Comparison of ENCODE assay signal across 11 mouse cellular contexts in the genomic region with DNA sequence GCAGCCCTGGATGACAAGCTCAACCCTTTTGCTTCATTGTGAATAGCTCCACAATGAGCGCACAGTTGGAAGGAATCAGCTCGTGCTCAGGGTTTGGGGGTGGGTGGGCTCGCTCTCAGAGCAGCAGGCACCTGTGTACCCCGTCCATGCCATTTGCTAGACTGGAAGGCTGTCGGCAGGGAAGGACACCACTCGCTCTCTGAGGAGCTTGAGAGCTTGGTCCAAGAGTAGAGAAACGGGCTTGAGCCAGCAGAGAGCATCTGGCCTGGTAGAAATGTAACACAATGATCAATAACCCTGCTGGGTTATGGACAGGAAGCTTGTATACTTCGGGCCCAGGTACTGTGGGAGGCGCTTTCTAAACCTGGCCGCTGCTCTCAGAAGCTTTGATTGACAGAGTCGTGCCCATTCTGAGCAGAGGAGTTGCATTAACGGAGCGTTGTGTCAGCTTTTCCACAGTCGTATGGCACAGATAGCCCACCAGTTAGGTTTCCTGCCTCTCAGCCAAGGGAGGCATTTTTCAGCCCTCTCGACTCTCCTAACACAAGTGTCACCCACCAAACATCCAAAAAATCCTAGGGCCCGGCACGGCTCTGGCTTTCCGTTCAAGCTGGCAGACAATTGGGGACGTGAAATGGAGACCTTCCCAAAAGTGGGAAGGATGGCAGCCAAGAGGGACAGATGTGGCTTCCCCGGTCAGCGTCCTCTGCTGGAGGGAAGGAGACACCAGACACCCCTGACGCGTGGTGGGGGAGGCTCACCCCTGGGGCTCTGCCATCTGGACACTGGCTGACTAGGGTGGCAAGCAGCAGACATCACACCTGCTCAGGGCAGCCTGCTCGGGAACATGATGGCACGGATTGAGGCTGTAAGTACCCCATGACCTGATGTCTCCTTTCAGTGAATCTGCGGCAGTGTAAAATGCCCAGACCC.
DNase-seq lines count a peak whose midpoint lies in the region; ATAC-seq lines count a peak whose summit lies in the region.
"Had no signal": no experiment of that assay in that cellular context is flagged by ENCODE, and none has a peak within 500 bp of the region (broad histone marks: within the 10 kb centered on the region; RNA-seq: fewer than 3 reads in every experiment).

No protein-coding gene starts in this region.

- 81% methylated on average over 26 of the region's 26 CpGs for WGBS in midbrain, embryonic 11.5 days
- WGBS in midbrain, embryonic 14.5 days, result 80% methylated on average over 26 of the region's 26 CpGs
- WGBS in embryonic facial prominence, embryonic 12.5 days, result 78% methylated on average over 26 of the region's 26 CpGs

- peak; percentile 54 for DNase-seq in midbrain, embryonic 11.5 days (ENCODE audit: low spot score, missing footprints)
- DNase-seq in midbrain, embryonic 14.5 days, result no peak
- DNase-seq in heart, adult 9 months (ENCODE audit: low spot score in 2 of 2), result peak; percentile 12 to 23
- DNase-seq in neural tube, embryonic 10.5 days (ENCODE audit: extremely low spot score, low spot score), result peak; percentile 12
- DNase-seq in right cerebral cortex, postnatal 36 days (ENCODE audit: low spot score in 2 of 2), result no peak
- DNase-seq in adrenal gland, postnatal 10 days, result no peak
- no peak for DNase-seq in urinary bladder, adult 18-20 months (ENCODE audit: low spot score in 2 of 2)
- DNase-seq: liver, embryonic 13.5 days; thymus, postnatal 14 days had no signal

- no peak overlapping the region for H3K4me2 ChIP-seq in midbrain, embryonic 11.5 days
- H3K4me2 ChIP-seq in midbrain, embryonic 14.5 days (ENCODE audit: low read length), result no peak overlapping the region
- H3K4me2 ChIP-seq in embryonic facial prominence, embryonic 12.5 days (replicated peaks), result no peak overlapping the region
- H3K4me2 ChIP-seq: heart, embryonic 13.5 days; liver, embryonic 13.5 days had no signal

- no peaks in the 10 kb centered on the region for H3K36me3 ChIP-seq in midbrain, embryonic 11.5 days (ENCODE audit: control insufficient read depth, insufficient read depth, low read length)
- no peaks in the 10 kb centered on the region for H3K36me3 ChIP-seq in midbrain, embryonic 14.5 days (ENCODE audit: control insufficient read depth, insufficient read depth, low read length)
- no peaks in the 10 kb centered on the region for H3K36me3 ChIP-seq in embryonic facial prominence, embryonic 12.5 days
- H3K36me3 ChIP-seq: heart, embryonic 13.5 days; liver, embryonic 13.5 days had no signal

- no peaks in the 10 kb centered on the region for H3K9me3 ChIP-seq in midbrain, embryonic 11.5 days (ENCODE audit: control insufficient read depth, low read length)
- no peaks in the 10 kb centered on the region for H3K9me3 ChIP-seq in midbrain, embryonic 14.5 days (ENCODE audit: control insufficient read depth, low read length)
- no peaks in the 10 kb centered on the region for H3K9me3 ChIP-seq in embryonic facial prominence, embryonic 12.5 days
- H3K9me3 ChIP-seq: heart, embryonic 13.5 days; liver, embryonic 13.5 days had no signal

- no peak overlapping the region for H3K9ac ChIP-seq in midbrain, embryonic 11.5 days (ENCODE audit: low read length)
- H3K9ac ChIP-seq in midbrain, embryonic 14.5 days (replicated peaks; ENCODE audit: low read length), result no peak overlapping the region
- no peak overlapping the region for H3K9ac ChIP-seq in embryonic facial prominence, embryonic 12.5 days
- H3K9ac ChIP-seq: heart, embryonic 13.5 days; liver, embryonic 13.5 days had no signal

- no peak overlapping the region for H3K27ac ChIP-seq in midbrain, embryonic 11.5 days (ENCODE audit: low read depth, low read length)
- no peak overlapping the region for H3K27ac ChIP-seq in midbrain, embryonic 14.5 days (replicated peaks; ENCODE audit: low read depth, low read length)
- no peak overlapping the region for H3K27ac ChIP-seq in embryonic facial prominence, embryonic 12.5 days
- H3K27ac ChIP-seq: heart, embryonic 13.5 days; liver, embryonic 13.5 days had no signal

- no peaks in the 10 kb centered on the region for H3K4me1 ChIP-seq in midbrain, embryonic 11.5 days (ENCODE audit: control insufficient read depth, insufficient read depth, low read length)
- no peaks in the 10 kb centered on the region for H3K4me1 ChIP-seq in midbrain, embryonic 14.5 days (ENCODE audit: control insufficient read depth, insufficient read depth, low read length)
- no peaks in the 10 kb centered on the region for H3K4me1 ChIP-seq in embryonic facial prominence, embryonic 12.5 days
- H3K4me1 ChIP-seq: liver, embryonic 13.5 days had no signal

- no peak overlapping the region for H3K4me3 ChIP-seq in midbrain, embryonic 11.5 days (ENCODE audit: low read depth, low read length)
- no peak overlapping the region for H3K4me3 ChIP-seq in midbrain, embryonic 14.5 days (replicated peaks; ENCODE audit: low read depth, low read length)
- no peak overlapping the region for H3K4me3 ChIP-seq in embryonic facial prominence, embryonic 12.5 days
- H3K4me3 ChIP-seq: heart, embryonic 13.5 days; liver, embryonic 13.5 days had no signal

- no peaks in the 10 kb centered on the region for H3K27me3 ChIP-seq in midbrain, embryonic 11.5 days (ENCODE audit: control insufficient read depth, insufficient read depth, low read length)
- H3K27me3 ChIP-seq in midbrain, embryonic 14.5 days (ENCODE audit: control insufficient read depth, insufficient read depth, low read length), result no peaks in the 10 kb centered on the region
- H3K27me3 ChIP-seq in embryonic facial prominence, embryonic 12.5 days, result no peaks in the 10 kb centered on the region
- H3K27me3 ChIP-seq: heart, embryonic 13.5 days; liver, embryonic 13.5 days had no signal

- ATAC-seq in midbrain, embryonic 11.5 days (ENCODE audit: low FRiP score), result no peak
- ATAC-seq in midbrain, embryonic 14.5 days (ENCODE audit: low FRiP score, low TSS enrichment), result no peak
- ATAC-seq in embryonic facial prominence, embryonic 12.5 days (ENCODE audit: insufficient number of reproducible peaks, insufficient read depth, low FRiP score, low TSS enrichment), result peak; percentile 20; the same call in 1 of the 2 replicates

Comparison
In these comparisons a context has a peak if more than half of its experiments do, and no peak if none do; other contexts are left out.
1. DNase-seq: peak in midbrain, embryonic 11.5 days (single experiment), heart, adult 9 months (2 of 2) and neural tube, embryonic 10.5 days (single experiment); none in midbrain, embryonic 14.5 days (single experiment), right cerebral cortex, postnatal 36 days (0 of 2), adrenal gland, postnatal 10 days (single experiment) and urinary bladder, adult 18-20 months (0 of 2).